Mouse (Mus musculus) urinary bladder, adult 18-20 months (tissue): ENCODE results near the gene Ino80e.
"Not testable (repeated sequence)": the region's sequence is repeated elsewhere in the genome, so short reads cannot be mapped to it uniquely, and the experiment has no call there.

ENCODE experiments used
- DNase-seq, 2 experiments: peaks; one replicate each; pipeline ENCODE4 v3.0.0; 2022; ENCODE audit warnings: low spot score in 2 of 2, mixed read lengths in 2 of 2

Ino80e gene

DNA sequence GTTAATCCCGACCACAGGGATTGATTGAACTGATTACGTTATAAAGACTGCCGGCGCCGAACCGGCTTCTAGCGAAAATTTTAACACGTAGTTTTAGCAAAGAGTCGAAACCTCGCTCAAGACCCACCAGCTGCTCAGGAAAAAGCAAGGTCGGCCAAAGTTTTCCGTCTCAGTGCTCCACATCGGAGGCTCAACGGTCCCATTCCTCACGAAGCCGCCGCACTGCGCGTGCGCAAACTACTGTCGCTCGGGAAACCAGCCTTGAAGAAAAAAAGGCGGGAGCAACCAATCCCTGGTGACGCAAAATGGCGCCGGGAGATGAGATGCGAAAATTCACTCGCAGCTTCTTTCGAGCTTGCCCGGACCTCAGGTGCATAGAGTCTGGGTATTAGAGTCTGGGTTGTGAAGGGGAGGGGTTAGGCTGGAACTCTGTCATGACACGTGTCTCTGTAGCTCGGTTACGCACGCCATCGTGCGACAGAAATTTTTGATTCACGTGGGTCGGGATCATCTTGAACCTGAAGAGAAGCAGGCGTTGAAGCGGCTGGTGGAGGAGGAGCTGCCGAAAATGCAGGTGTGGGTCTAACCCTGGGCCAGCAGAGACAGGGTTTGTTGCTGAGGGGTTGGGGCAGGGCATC, at the start of gene Ino80e:
Gene Ino80e (minus strand): TSS at position 231 of the 638 bp plus-strand sequence.
- DNase-seq, result peak; percentile 88

DNA sequence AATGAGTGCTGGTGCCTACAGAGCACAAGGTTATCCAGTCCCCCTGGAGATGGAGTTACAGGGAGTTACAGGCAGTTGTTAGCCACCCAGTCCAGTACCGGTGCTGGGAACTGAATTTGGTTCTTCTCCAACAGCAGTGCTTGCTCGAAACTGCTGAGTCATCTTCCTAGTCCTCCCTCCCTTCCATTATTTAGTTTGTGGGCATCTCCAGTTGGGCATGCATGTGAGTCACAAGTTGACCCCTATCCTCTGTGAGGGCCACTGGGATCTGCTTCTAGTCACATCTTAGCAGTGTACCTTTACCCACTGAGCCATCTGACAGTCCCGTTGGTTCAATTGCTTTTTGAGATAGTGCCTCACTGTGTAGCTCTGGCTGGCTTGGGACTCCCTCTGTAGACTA, 43.4 kb upstream of the Ino80e start:
- no peak for DNase-seq

DNA sequence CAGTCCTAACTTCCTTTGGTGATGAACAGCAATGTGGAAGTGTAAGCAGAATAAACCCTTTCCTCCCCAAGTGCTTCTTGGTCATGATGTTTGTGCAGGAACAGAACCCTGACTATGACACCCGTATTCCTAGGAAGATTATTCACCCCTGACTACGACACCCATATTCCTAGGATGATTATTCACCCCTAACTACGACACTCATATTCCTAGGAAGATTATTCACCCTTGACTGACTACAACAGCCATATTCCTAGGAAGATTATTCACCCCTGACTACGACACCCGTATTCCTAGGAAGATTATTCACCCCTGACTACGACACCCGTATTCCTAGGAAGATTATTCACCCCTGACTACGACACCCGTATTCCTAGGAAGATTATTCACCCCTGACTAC, 37.6 kb upstream of the Ino80e start:
- not testable (repeated sequence) for DNase-seq

DNA sequence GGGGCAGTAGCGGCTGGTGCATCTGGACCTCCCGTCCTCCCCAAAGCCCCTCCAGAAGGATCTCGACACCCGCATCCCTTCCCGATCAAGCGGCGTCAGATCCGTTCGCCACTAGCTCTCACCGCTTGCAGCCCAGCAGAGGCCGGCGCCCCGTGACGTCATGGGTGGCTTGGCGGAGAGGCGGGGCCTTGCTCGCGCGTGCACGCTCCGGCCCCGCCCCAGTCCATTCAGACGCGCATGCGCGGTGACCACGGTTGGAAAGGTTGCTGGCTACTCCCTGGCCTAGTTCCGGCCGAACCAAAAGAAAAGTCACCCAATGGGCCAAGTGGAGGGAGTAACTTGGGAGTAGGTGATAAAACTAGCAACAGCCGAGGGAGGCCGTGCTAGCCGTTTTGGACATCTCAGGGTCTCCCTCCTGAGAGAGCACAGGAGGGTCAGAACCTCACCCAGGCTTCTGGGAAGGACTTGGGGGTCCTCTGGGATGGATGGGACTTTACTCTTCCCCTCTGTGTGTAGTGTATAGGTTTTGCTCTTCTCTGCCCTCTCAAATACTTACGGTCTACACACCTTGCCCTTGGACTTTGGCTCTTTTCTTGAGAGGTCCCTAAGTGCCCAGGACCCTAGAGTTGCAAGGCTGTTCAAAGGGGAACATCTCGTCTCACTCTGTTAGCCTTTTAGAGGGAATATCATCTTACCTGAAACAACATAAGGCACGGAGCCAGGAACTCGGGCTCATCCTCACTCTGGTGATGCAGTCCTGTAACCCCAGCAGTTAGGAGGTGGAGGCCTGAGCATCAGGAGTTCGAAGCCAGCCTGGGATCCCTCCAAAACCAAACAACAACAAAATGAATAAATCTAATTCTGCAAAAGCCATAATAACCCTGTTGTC, 36.2 kb upstream of the Ino80e start:
- DNase-seq, result peak; percentile 90 to 94

DNA sequence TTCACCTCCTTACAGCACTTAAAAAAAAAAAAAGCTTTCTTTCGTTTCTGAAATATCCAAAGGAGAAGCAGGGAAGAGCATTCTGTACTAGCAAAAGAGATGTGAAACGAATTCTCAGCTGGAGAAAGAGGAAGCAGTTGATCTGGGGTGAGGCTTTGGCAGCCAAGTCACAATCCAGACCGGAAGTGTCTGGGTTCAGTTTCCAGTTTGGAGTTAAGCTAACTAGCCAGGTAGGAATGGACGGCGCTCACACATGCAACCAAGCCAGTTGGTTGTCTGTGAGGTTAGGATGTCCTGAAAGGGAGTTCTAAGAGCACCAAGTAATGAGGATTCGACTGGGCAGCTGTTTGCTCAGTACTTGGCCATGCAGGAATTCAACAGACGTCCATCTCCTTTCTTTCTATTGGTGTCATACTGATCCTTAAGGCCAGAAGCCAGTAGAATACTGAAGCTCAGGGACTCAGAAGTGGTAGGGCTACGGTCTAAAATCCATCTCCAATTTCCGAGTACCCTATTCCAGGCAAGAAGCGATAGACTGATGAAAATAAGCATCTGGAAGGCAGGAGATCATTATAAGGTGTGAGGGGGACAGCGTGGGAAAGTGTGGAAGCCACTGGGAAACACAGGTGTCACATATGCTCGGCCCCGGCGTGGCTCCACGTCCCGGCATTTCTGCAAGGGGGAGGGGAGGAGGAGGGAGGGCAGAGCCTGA, 35.4 kb upstream of the Ino80e start:
- DNase-seq, result peak in 1 of 2 experiments; percentile 26

DNA sequence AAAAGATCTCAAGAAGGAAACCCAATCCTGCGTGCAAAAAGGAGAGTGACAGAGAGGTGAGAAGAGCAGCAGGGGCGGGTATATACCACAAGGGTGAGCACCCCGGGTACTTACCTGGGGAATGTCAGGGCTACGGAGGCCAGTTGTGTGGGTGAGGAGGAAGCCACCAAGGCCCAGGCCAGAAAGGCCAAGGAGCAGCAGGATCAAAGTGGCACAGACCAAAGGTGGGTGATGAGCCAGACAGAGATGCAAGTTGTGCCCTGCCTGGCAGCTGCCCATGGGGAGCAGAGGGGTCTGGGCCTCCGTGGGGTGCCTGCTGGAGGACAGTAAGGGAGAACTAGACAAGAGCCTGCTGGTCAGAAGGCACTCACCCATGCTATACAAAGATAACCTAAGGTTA, 34.7 kb upstream of the Ino80e start:
- no peak for DNase-seq

DNA sequence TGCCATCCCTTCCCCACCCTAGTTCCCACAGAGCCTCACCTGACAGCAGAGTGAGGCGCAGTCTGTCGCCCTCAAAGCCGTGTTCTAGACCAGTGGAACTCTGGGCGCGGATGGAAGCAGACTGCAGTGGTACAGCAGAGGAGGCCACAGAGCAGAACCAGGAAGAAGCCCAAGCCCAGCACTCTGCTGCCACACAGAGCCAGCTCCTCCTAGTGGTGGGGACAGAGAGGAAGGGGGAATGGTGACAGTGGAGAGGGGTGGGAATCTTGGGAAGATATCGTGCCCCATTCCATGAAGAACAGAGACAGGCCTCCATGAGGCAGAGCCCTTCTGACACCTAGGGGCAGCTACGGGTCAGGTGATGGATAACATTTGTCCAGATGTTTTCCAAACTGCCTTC, 26.7 kb upstream of the Ino80e start:
- no peak for DNase-seq

DNA sequence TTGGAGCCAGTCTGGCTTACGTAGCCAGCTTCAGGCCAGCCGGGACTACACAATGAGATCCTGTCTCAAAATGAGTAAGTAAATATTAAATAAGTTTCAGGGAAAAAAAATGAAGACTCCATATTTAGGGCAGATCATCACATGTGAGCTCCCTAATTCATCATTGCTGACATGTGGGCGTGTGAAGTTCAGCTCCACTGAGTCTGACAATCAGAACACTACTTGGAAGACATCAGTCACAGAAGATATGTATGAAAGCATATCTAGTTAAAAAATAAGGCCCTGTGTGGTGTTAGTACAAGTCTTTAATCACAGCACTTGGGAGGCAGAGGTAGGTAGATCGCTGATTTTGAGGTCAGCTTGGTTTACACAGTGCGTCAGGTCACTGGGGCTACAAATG, 25.1 kb upstream of the Ino80e start:
- no peak for DNase-seq

DNA sequence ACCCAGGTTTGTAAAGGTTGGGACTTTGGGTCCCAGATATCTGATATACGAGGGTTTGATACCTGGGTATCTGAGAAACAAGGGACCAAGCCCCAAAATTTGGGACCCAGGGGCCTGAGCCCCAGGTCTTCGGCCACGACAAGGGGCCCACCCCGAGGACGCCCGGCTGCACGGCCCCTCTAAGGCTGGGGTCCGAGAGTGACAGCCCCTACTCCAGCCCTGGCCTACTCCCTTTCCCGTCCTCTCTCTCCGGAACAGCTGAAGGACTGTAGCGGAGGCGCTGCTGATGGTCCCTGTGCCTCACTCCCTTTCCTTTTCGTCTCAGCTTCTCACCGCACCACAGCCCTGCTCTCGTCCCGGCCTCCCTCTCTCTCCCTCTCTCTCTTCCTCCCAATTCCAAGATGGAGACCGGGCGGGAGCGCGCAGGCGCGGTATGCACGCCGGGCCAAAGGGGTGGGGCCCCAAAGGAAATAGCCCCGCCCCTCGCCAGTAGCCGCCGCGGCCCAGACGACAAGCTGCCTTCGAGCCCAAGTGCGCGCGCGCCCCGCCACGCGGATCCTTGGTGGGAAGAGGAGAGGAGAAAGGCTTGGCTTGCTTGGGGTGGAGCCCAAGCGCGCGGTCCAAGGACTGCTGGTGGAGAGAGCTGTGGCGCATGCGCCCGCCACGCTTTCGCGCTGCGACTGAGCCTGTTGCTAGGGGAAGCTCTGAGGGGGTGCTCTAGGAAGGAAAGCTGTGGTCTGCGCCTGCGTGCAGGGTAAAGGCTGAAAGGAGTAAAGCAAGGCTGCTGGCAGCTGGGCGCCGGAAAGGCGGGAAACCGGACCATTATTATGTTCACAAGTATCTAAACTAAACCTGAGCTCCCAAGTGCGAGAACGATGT, 22.3 kb upstream of the Ino80e start, which contains the start of gene Taok2:
Gene Taok2 (minus strand): TSS at position 418 of the 879 bp plus-strand sequence.
- DNase-seq, result peak; percentile 94 to 98

DNA sequence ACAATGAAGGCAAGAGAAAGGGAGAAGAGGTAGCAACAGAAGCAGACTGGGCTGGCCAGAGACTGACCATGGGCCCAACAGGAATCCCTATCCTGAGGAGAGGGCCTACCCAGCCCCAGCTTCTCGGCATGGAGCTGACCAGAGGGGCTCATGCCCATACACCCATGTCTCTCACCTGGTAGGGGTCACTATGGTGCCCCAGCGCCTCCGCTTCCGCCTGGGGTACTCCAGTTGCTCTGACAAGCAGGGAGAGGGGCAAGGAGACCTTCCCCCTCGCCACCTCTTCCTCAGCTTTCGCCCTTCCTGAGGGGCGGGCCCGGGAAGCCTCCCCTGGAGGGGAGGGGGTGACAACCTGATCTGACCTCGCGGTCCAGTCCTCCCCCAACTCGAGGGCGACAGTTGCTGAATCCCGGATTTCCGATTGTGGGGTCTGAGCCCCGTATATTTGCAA, 21.6 kb upstream of the Ino80e start:
- no peak for DNase-seq

DNA sequence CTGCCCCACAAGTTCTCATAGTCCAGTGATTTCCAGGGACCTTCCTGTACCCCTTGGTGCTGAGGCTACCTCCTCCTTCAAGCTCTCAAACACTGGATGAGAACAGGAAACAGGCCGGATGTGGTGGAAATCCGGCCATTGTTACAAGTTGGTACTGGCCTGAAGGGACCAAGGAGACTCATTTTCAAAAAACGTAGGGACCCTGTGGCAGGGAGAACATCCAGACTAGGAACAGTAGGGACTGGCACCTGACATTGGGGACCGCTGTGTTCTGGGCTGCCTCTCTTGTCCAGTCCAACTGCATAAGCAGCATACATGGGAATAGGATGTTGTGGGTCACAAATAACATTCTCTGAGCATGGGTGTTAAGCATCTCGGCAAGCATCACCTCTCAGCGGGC, 18.9 kb upstream of the Ino80e start:
- DNase-seq, result no peak

DNA sequence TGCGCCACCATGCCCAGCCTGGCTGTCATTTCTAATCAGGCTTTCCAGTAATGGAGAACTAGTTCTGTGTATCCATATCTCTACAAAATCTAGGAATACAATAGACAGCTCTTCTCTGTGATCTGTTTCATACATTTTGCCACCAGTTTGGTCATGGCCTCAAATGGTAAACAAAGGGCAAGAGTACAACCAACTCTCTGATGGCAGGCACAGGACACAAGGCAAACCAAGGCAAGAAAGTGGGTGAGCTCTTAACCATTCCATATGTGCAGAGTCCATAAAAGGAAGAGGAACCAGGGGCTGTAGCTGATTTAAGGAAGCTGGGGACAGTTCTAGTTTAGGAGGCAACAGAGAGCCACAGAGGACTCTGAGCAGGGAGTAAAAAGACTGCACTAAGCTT, 15.1 kb upstream of the Ino80e start:
- no peak for DNase-seq

DNA sequence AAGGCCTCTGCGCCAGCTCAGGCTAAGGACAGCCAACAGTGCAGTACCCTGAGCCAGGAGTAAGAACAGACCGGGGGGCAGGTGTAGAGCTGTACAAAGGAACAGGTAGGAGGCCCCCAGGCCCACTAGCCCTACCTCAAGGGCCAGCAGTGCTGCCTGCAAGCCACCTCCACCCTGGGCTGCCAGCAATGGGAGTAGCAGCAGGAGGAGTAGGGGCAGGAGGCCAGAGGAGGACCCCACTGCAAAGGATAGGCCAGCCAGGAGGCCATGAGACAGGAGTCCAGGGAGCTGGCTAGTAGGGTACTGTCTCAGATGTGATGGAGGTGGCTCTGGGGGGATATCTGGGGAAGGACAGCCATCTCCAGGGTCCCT, 8.3 kb upstream of the Ino80e start:
- no peak for DNase-seq

DNA sequence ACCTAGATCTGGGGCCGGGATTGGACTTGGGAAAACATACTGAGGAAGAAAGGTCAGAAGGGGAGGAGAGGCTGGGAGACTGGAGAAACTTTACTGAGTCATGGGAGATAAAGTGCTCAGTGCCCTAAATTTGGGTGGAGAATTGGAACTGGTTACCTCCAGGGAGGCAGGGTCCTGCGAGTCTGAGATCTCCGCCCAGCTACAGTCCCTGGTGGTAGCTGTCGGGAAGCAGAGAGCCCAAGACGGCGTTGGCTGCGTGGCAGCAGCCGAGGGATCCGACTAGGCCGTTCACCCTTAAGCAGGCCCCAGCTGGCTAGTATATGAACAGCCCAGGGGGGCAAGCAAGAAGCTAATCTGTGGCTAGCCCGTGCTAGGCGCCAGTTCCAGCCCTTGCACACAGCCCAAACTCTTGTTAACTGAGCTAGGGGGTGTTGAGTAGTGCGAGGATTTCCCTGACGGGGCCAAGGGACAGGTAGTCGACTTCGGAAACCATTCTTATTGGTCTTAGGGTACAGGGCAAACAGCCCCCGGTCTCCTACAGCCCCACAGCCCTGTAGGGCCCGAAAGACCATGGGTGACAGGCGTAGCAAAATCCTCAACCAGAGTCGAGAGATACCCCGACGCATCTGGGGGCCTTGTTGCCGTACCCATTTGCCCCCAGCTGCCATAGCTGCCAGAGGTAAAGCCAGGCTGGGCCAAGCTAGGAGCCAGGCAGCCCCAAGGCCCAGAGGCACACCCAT, 7.8 kb upstream of the Ino80e start:
- DNase-seq, result no peak

DNA sequence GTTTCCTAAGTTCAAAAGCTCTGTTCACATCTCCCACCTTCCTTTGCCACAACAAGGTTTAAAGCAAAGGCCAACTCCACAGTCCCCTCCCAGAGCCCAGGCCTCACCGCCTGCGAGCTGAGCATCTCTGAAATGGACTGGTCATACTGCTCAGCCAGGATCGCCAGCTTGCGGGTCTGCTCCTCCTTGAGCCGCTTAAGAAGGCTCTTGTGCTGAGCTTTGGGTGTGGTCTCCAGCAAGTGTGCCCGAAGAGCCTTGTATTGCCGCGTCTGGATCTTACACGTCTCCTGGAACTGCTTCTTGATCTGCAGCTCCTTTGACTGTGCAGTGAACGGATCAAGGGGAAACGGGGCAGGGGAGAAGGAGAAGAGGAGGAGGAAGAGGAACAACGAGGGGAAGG, 5.8 kb upstream of the Ino80e start:
- no peak for DNase-seq

DNA sequence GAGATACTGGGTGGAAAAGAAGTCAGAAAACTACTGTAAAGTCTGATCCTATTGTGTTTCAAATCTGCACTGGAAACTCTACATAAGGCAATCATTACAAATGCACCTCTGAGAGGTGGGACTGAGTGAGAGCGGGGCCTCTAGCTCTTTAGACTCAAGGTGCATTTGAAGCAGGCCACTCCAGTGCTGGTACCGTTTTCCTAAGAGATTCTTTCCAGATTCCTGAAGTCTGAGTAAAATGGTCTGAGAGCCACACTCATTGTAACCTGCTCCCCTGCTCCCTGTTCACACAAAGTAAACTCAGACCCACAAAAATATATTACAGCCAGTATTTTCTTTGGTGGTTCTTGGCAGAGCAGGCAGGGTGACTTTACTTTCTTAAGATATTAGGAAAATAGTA, 5.4 kb upstream of the Ino80e start:
- DNase-seq, result no peak

DNA sequence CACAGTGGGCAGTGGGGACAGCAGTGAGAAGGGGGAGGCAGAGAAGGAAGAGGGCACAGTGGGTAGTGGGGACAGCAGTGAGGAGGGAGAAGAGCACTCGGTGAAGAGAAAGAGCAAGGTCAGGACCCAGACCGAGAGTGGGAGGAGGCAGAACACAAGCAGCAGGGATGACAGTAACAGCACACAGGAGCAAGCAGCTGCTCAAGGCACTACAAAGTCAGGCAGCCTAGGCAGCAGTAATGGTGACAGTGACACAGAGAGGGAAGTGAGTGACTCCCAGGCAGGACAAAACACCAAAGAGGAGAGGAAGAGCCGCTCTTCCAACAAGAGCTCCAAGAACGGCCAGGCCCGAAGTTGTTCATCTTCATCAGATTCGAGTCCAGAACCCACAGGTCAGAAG, 1.6 kb upstream of the Ino80e start:
- DNase-seq, result no peak

DNA sequence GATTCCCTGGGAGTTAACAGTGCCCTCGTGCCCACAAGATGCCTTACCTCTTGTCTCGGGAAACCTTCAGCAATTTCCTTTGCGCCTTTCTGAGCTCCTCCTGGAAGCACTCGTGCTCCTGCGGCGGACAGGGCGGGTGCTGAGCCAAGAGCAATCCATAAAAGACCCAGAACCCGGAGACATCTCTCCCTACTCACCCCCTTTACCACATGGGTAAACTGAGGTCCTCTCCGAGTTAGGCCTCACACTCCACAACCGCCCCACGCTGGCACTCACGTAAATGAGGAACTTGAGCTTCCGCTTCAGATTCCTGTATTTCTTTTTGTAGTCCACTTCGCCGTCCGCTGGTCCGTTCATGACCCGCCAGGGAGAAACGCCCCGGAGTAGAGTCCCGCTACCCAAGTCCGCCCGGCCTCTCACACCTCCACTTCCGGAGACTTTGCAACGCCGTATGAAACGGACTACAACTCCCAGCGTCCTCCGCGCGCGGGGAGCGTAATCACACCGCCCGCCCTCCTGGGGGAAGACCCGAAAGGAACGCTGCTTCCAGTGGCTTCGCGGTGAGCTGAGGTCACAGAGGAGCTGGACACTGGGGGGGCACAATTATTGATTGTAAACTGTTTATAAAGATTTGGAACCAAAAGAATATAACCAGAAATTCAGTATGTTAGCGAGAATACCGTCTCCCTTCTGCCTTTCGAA, 597 bp downstream of the Ino80e start, which contains the start of gene Hirip3:
Gene Hirip3 (plus strand): TSS at position 544 of the 702 bp plus-strand sequence.
- DNase-seq, result peak; percentile 93 to 96

DNA sequence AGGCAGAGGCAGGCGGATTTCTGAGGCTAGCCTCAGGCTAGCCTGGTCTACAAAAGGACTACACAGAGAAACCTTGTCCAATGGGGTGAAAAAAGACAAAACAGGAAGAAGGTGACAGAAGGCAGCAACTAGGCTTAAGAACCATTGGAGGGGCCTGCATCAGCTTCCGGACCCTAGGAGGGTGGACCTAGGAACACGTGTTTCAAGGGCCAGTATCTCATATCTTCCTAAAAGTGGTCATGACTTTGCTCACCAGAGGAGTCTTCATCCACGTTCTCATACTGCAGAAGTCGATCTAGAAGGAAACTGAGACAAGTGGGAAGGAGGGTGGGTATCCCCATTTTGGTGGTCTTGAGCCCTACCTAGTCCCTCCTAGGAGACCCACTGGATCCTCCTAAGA, 1.2 kb downstream of the Ino80e start:
- DNase-seq, result no peak
